Mouse (Mus musculus): ENCODE results near the gene Hacd3. TPM values are rescaled to one million over a fixed set of nuclear protein-coding genes. Genes with fewer than 3 reads are reported as not detected.

Gene Hacd3
- total and polyA plus RNA-seq, 2 experiments from 2014 or later, result 35.8 to 37.4 TPM

GRCm38 (mm10) chr9:64939790-64940189, 81.7 kb downstream of the Hacd3 start:
- Histone ChIP-seq H3K9me3 (replicated peaks; ENCODE audit: control insufficient read depth, low read length) (no peaks in the 10 kb centered on the region), H3K4me2 (ENCODE audit: low read depth, low read length) (no peak overlapping the region), H3K4me3 (ENCODE audit: low read depth, low read length) (no peak overlapping the region), H3K9ac (replicated peaks; ENCODE audit: low read depth, low read length) (no peak overlapping the region), H3K36me3 (replicated peaks; ENCODE audit: control insufficient read depth, insufficient read depth, low read length) (no peaks in the 10 kb centered on the region), H3K27ac (ENCODE audit: low read depth) (no peak overlapping the region), H3K27me3 (ENCODE audit: control insufficient read depth, insufficient read depth, low read length) (no peaks in the 10 kb centered on the region), H3K4me1 (ENCODE audit: control insufficient read depth, insufficient read depth) (peaks cover 4% of the 10 kb centered on the region; the same call in 1 of the 2 replicates)
- TF ChIP-seq EP300 (IDR thresholded peaks at IDR 0.05; ENCODE audit: low read depth) (no peak), CTCF (IDR thresholded peaks at IDR 0.05; ENCODE audit: low read depth) (no peak)
- WGBS, result 81% methylated on average over 2 of the region's 2 CpGs
- no peak for DNase-seq (ENCODE audit: low spot score)
- no peak for ATAC-seq (ENCODE audit: insufficient read depth, low read depth)

- H3K27ac ChIP-seq (ENCODE audit: low read depth), result no peak overlapping the region
Observed at GRCm38 (mm10) chr9:64939281-64939680, 82.2 kb downstream of the Hacd3 start.

GRCm38 (mm10) chr9:64938535-64938934, 83.0 kb downstream of the Hacd3 start:
- Histone ChIP-seq H3K27ac (ENCODE audit: low read depth) (no peak overlapping the region), H3K36me3 (replicated peaks; ENCODE audit: control insufficient read depth, insufficient read depth, low read length) (no peaks in the 10 kb centered on the region), H3K27me3 (ENCODE audit: control insufficient read depth, insufficient read depth, low read length) (no peaks in the 10 kb centered on the region), H3K4me2 (ENCODE audit: low read depth, low read length) (no peak overlapping the region), H3K9me3 (replicated peaks; ENCODE audit: control insufficient read depth, low read length) (no peaks in the 10 kb centered on the region), H3K4me1 (ENCODE audit: control insufficient read depth, insufficient read depth) (peaks cover 16% of the 10 kb centered on the region), H3K4me3 (ENCODE audit: low read depth, low read length) (no peak overlapping the region), H3K9ac (replicated peaks; ENCODE audit: low read depth, low read length) (no peak overlapping the region)
- ATAC-seq (ENCODE audit: insufficient read depth, low read depth) (no peak), DNase-seq (ENCODE audit: low spot score) (no peak)
- TF ChIP-seq CTCF (IDR thresholded peaks at IDR 0.05; ENCODE audit: low read depth) (no peak), EP300 (IDR thresholded peaks at IDR 0.05; ENCODE audit: low read depth) (no peak)
- WGBS, result 25% methylated on average over 5 of the region's 5 CpGs

More at GRCm38 (mm10) chr9:64939281-64939680, 82.2 kb downstream of the Hacd3 start:
- Histone ChIP-seq H3K4me2 (ENCODE audit: low read depth, low read length) (no peak overlapping the region), H3K4me3 (ENCODE audit: low read depth, low read length) (no peak overlapping the region), H3K36me3 (replicated peaks; ENCODE audit: control insufficient read depth, insufficient read depth, low read length) (no peaks in the 10 kb centered on the region), H3K9ac (replicated peaks; ENCODE audit: low read depth, low read length) (no peak overlapping the region), H3K9me3 (replicated peaks; ENCODE audit: control insufficient read depth, low read length) (no peaks in the 10 kb centered on the region), H3K4me1 (ENCODE audit: control insufficient read depth, insufficient read depth) (peaks cover 9% of the 10 kb centered on the region; the same call in 1 of the 2 replicates), H3K27me3 (ENCODE audit: control insufficient read depth, insufficient read depth, low read length) (no peaks in the 10 kb centered on the region)
- DNase-seq (ENCODE audit: low spot score), result no peak
- ATAC-seq (ENCODE audit: insufficient read depth, low read depth), result no peak
- TF ChIP-seq CTCF (IDR thresholded peaks at IDR 0.05; ENCODE audit: low read depth), result no peak
- TF ChIP-seq EP300 (IDR thresholded peaks at IDR 0.05; ENCODE audit: low read depth), result no peak
- WGBS, result 40% methylated on average over 4 of the region's 4 CpGs

GRCm38 (mm10) chr9:64937491-64937890, 84.0 kb downstream of the Hacd3 start:
- Histone ChIP-seq H3K36me3 (replicated peaks; ENCODE audit: control insufficient read depth, insufficient read depth, low read length) (no peaks in the 10 kb centered on the region), H3K27ac (ENCODE audit: low read depth) (no peak overlapping the region), H3K4me3 (ENCODE audit: low read depth, low read length) (no peak overlapping the region), H3K4me2 (ENCODE audit: low read depth, low read length) (no peak overlapping the region), H3K9me3 (replicated peaks; ENCODE audit: control insufficient read depth, low read length) (no peaks in the 10 kb centered on the region), H3K4me1 (ENCODE audit: control insufficient read depth, insufficient read depth) (peaks cover 25% of the 10 kb centered on the region), H3K9ac (replicated peaks; ENCODE audit: low read depth, low read length) (no peak overlapping the region), H3K27me3 (ENCODE audit: control insufficient read depth, insufficient read depth, low read length) (no peaks in the 10 kb centered on the region)
- TF ChIP-seq CTCF (IDR thresholded peaks at IDR 0.05; ENCODE audit: low read depth), result no peak
- no peak for TF ChIP-seq EP300 (IDR thresholded peaks at IDR 0.05; ENCODE audit: low read depth)
- no peak for DNase-seq (ENCODE audit: low spot score)
- 60% methylated on average over 5 of the region's 5 CpGs for WGBS
- ATAC-seq (ENCODE audit: insufficient read depth, low read depth), result no peak

Small RNA genes within 50 kb of the gene (microRNA-seq; reads per million reads assigned to microRNA genes)
- gene Gm25640, result not detected

Other genes with a start within 250 kb of the Hacd3 start
- gene Dennd4a, start 210.4 kb downstream of the Hacd3 start, total RNA-seq (2014; rRNA removed; ENCODE audit: low replicate concordance), result 7.0 and 9.9 TPM in 2 replicates
- gene Dennd4a, start 210.4 kb downstream of the Hacd3 start, polyA plus RNA-seq (2015; fragmentation: Nextera tagmentation; extraction: Ambion mirVana), result 2.6 and 3.1 TPM in 2 replicates
- 0.08 TPM in 1 of 2 replicates, not detected in the other for gene Slc24a1, start 70.1 kb downstream of the Hacd3 start, total RNA-seq (2014; rRNA removed; ENCODE audit: low replicate concordance)
- 0.05 TPM in 2 replicates for gene Slc24a1, start 70.1 kb downstream of the Hacd3 start, polyA plus RNA-seq (2015; fragmentation: Nextera tagmentation; extraction: Ambion mirVana)
- gene Ints14, start 60.8 kb downstream of the Hacd3 start, total RNA-seq (2014; rRNA removed; ENCODE audit: low replicate concordance), result 34.6 and 36.4 TPM in 2 replicates
- gene Ints14, start 60.8 kb downstream of the Hacd3 start, polyA plus RNA-seq (2015; fragmentation: Nextera tagmentation; extraction: Ambion mirVana), result 26.2 and 26.5 TPM in 2 replicates
- gene Dpp8, start 10.7 kb upstream of the Hacd3 start, total RNA-seq (2014; rRNA removed; ENCODE audit: low replicate concordance), result 39.4 TPM in 2 replicates
- gene Dpp8, start 10.7 kb upstream of the Hacd3 start, polyA plus RNA-seq (2015; fragmentation: Nextera tagmentation; extraction: Ambion mirVana), result 15.7 and 17.5 TPM in 2 replicates
- 10.9 and 13.9 TPM in 2 replicates for gene Igdcc4, start 79.8 kb upstream of the Hacd3 start, total RNA-seq (2014; rRNA removed; ENCODE audit: low replicate concordance)
- 3.0 and 3.2 TPM in 2 replicates for gene Igdcc4, start 79.8 kb upstream of the Hacd3 start, polyA plus RNA-seq (2015; fragmentation: Nextera tagmentation; extraction: Ambion mirVana)
- not detected in 2 replicates for gene Igdcc3, start 119.5 kb upstream of the Hacd3 start, total RNA-seq (2014; rRNA removed; ENCODE audit: low replicate concordance)
- gene Igdcc3, start 119.5 kb upstream of the Hacd3 start, polyA plus RNA-seq (2015; fragmentation: Nextera tagmentation; extraction: Ambion mirVana), result 0.11 and 0.15 TPM in 2 replicates
- gene Parp16, start 173.7 kb upstream of the Hacd3 start, total RNA-seq (2014; rRNA removed; ENCODE audit: low replicate concordance), result 1.8 and 7.7 TPM in 2 replicates
- gene Parp16, start 173.7 kb upstream of the Hacd3 start, polyA plus RNA-seq (2015; fragmentation: Nextera tagmentation; extraction: Ambion mirVana), result 5.7 and 5.8 TPM in 2 replicates
- 0.73 and 0.88 TPM in 2 replicates for gene Cilp, start 243.5 kb upstream of the Hacd3 start, total RNA-seq (2014; rRNA removed; ENCODE audit: low replicate concordance)
- 0.19 and 0.21 TPM in 2 replicates for gene Cilp, start 243.5 kb upstream of the Hacd3 start, polyA plus RNA-seq (2015; fragmentation: Nextera tagmentation; extraction: Ambion mirVana)

All from heart, postnatal 0 days (tissue).